Mouse (Mus musculus): Measurements from ENCODE around the gene Aprt. TPM values are rescaled to one million over a fixed set of nuclear protein-coding genes. Genes with fewer than 3 reads are reported as not detected.

The Aprt gene
- total and polyA plus RNA-seq, 2 experiments from 2014 or later = 97.2 to 157 TPM

DNA sequence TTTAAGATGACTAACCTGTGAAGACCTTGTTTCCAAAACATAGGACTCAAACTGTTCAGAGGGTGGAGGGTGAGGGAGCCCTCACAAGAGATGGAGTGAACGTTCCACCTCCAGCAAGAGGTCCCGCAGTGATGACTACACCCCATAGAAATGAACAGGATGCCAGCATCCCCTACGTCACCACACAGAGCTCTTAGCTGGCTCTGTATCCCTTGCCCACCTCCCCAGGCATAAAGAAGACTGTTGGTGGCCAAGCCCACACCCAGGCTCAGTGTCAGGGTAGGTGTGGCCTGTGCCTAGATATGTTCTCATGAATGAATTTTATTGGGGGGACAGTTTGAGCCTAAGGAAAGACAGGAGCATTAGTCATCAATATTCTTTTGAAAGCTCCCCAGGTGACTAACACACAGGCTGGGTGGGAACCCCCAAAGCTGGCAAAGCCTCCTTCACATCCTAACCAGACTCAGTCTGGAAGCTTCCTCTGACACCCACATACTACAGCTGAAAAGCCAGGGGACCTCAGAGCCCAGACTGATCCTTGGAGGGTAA is 27.7 kb downstream of the Aprt start:
- ATAC-seq (ENCODE audit: low FRiP score) (no peak), DNase-seq (ENCODE audit: low spot score) (no peak)
- H3K9me3 ChIP-seq (ENCODE audit: low read length) = no peaks in the 10 kb centered on the region
- TF ChIP-seq CTCF (IDR thresholded peaks at IDR 0.05) = no peak
- no peak overlapping the region for H3K9ac ChIP-seq (replicated peaks; ENCODE audit: low read length, poor library complexity, severe bottlenecking)
- no peaks in the 10 kb centered on the region for H3K4me1 ChIP-seq (ENCODE audit: insufficient read depth, low read length)
- H3K36me3 ChIP-seq (ENCODE audit: insufficient read depth, low read length) = no peaks in the 10 kb centered on the region
- H3K4me2 ChIP-seq (ENCODE audit: low read depth, low read length, poor library complexity, severe bottlenecking) = no peak overlapping the region
- H3K27ac ChIP-seq (ENCODE audit: low read depth, low read length) = no peak overlapping the region
- 81% methylated on average over 3 of the region's 3 CpGs for WGBS
- H3K27me3 ChIP-seq (ENCODE audit: insufficient read depth, low read length) = peaks cover 18% of the 10 kb centered on the region; the same call in 1 of the 2 replicates
- no peak overlapping the region for H3K4me3 ChIP-seq (ENCODE audit: low read depth, low read length)

DNA sequence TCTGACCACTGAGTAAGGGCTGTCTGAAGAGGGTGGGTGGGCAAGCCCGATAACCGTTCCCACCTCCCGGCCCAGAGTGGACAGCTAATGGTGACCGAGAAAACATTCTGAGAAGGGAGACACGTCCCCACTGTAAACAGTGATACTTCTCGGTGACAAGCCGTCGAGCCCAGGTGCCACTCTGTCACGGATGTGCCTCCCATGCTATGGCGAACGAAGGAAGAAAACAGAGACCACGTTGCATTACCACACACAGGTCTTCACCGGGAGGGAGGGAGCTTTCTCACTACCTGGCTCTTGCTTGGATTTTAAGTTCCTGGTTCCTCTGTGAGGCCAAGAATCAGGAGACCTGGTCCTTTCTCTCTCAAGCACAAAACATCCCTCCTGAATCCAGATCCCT is 28.4 kb downstream of the Aprt start:
- Histone ChIP-seq H3K4me1 (ENCODE audit: insufficient read depth, low read length) (no peaks in the 10 kb centered on the region), H3K9ac (replicated peaks; ENCODE audit: low read length, poor library complexity, severe bottlenecking) (no peak overlapping the region)
- WGBS = 74% methylated on average over 13 of the region's 13 CpGs

DNA sequence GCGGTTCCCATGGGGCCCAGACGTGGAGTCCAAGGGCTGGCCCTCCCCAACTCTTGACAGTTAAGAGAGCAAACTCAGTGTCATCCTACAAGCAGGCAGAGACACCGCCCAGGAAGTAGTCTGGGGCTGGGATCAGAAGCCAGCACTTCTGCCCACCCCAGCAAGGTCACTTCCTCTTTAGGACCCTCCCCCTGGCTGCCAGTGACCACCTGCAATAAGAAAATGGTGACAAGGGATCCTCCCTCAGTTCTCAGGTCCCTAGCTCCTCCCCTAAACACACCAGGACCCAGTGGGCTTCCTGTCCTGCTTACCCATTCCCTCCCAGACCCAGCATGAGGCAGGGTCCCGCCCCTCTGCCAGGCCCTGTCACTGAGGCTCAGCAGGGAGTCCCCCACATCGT is 28.9 kb downstream of the Aprt start:
- no peak for TF ChIP-seq CTCF (IDR thresholded peaks at IDR 0.05)

More for the DNA sequence above, 28.4 kb downstream of the Aprt start:
- ATAC-seq (ENCODE audit: low FRiP score) = no peak
- no peak overlapping the region for H3K4me2 ChIP-seq (ENCODE audit: low read depth, low read length, poor library complexity, severe bottlenecking)
- no peak for DNase-seq (ENCODE audit: low spot score)
- TF ChIP-seq CTCF (IDR thresholded peaks at IDR 0.05) = no peak
- no peaks in the 10 kb centered on the region for H3K36me3 ChIP-seq (ENCODE audit: insufficient read depth, low read length)
- H3K9me3 ChIP-seq (ENCODE audit: low read length) = no peaks in the 10 kb centered on the region
- peaks cover 18% of the 10 kb centered on the region; the same call in 1 of the 2 replicates for H3K27me3 ChIP-seq (ENCODE audit: insufficient read depth, low read length)
- H3K4me3 ChIP-seq (ENCODE audit: low read depth, low read length) = no peak overlapping the region
- H3K27ac ChIP-seq (ENCODE audit: low read depth, low read length) = no peak overlapping the region

DNA sequence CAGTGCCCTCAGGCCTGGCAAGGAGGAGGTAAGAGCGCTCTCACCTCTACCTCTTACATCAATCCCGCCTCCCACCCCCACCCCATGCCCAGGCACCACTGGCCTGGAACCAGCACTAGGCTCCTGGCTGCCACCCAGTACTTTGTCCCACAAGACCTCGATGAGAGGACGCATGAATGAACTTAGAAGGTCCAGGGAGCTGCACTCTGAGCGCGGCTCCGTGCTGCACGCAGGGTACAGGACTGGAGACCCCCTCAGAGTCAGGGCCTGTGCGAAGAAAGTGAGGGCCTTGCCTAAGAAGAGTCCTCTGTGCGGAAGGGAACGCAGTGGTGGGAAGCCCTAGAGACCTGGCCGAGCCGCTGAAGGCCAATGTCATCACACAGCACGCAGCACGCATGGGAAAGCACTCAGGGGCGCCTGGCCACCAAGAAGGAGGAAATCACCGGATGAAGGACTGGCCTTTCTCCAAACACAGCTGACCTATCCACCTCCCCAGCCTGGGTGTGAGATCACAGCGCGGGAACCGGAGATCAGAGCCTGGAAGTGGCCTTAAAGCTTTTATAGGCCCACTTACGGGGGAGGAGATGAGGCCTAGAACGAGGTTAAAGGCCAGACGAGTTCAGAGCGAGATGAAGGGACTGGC is 29.8 kb downstream of the Aprt start:
- TF ChIP-seq CTCF (IDR thresholded peaks at IDR 0.05) = no peak
- H3K9ac ChIP-seq (replicated peaks; ENCODE audit: low read length, poor library complexity, severe bottlenecking) = no peak overlapping the region
- ATAC-seq (ENCODE audit: low FRiP score) (no peak), DNase-seq (ENCODE audit: low spot score) (no peak)
- 75% methylated on average over 24 of the region's 24 CpGs for WGBS
- H3K4me3 ChIP-seq (ENCODE audit: low read depth, low read length) = no peak overlapping the region
- H3K4me1 ChIP-seq (ENCODE audit: insufficient read depth, low read length) = no peaks in the 10 kb centered on the region
- H3K9me3 ChIP-seq (ENCODE audit: low read length) = no peaks in the 10 kb centered on the region
- H3K27me3 ChIP-seq (ENCODE audit: insufficient read depth, low read length) = peaks cover 18% of the 10 kb centered on the region; the same call in 1 of the 2 replicates
- no peak overlapping the region for H3K27ac ChIP-seq (ENCODE audit: low read depth, low read length)
- H3K36me3 ChIP-seq (ENCODE audit: insufficient read depth, low read length) = no peaks in the 10 kb centered on the region
- no peak overlapping the region for H3K4me2 ChIP-seq (ENCODE audit: low read depth, low read length, poor library complexity, severe bottlenecking)

More for the DNA sequence above, 28.9 kb downstream of the Aprt start:
- WGBS = 47% methylated on average over 5 of the region's 5 CpGs
- Histone ChIP-seq H3K27me3 (ENCODE audit: insufficient read depth, low read length) (peaks cover 18% of the 10 kb centered on the region; the same call in 1 of the 2 replicates), H3K9me3 (ENCODE audit: low read length) (no peaks in the 10 kb centered on the region), H3K27ac (ENCODE audit: low read depth, low read length) (no peak overlapping the region), H3K4me1 (ENCODE audit: insufficient read depth, low read length) (no peaks in the 10 kb centered on the region), H3K9ac (replicated peaks; ENCODE audit: low read length, poor library complexity, severe bottlenecking) (no peak overlapping the region), H3K4me2 (ENCODE audit: low read depth, low read length, poor library complexity, severe bottlenecking) (no peak overlapping the region), H3K36me3 (ENCODE audit: insufficient read depth, low read length) (no peaks in the 10 kb centered on the region), H3K4me3 (ENCODE audit: low read depth, low read length) (no peak overlapping the region)
- no peak for ATAC-seq (ENCODE audit: low FRiP score)
- no peak for DNase-seq (ENCODE audit: low spot score)

DNA sequence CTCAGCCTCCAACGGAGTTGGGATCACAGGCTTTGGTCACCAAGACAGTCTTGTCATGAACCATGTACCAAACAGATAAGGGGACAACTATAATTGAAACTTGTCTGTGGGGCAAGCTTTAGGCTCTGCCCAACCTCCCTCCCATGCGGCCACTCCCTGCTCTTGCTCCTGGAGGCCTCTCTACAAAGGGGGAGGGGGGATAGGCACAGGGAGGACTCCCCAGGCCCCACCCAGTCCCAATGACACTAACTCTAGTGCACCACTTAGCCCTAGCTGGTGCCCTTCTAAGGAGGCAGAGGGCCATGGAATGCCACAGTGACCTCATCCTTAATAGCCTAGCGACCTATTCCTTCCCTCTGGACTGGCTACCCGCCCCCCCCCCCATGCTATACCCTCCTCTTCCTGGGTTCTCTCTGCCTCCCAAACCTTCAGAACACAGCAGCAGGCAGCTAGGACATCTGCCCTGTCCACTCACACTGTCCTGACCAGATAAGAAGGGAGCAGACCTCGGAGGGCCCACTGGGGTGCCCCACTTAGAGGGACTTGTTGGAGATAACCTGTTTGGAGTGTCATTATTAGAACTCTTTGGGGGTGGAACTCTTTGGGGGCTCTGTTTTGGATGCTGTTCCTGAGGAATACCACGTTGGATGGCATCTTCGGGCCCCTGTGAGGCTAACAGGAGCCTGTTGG is 30.5 kb downstream of the Aprt start:
- ATAC-seq (ENCODE audit: low FRiP score) = no peak
- Histone ChIP-seq H3K9me3 (ENCODE audit: low read length) (no peaks in the 10 kb centered on the region), H3K27ac (ENCODE audit: low read depth, low read length) (no peak overlapping the region), H3K9ac (replicated peaks; ENCODE audit: low read length, poor library complexity, severe bottlenecking) (no peak overlapping the region), H3K4me3 (ENCODE audit: low read depth, low read length) (no peak overlapping the region), H3K4me2 (ENCODE audit: low read depth, low read length, poor library complexity, severe bottlenecking) (no peak overlapping the region), H3K27me3 (ENCODE audit: insufficient read depth, low read length) (peaks cover 11% of the 10 kb centered on the region; the same call in 1 of the 2 replicates), H3K4me1 (ENCODE audit: insufficient read depth, low read length) (no peaks in the 10 kb centered on the region), H3K36me3 (ENCODE audit: insufficient read depth, low read length) (no peaks in the 10 kb centered on the region)
- no peak for TF ChIP-seq CTCF (IDR thresholded peaks at IDR 0.05)
- no peak for DNase-seq (ENCODE audit: low spot score)
- WGBS = 83% methylated on average over 7 of the region's 7 CpGs

DNA sequence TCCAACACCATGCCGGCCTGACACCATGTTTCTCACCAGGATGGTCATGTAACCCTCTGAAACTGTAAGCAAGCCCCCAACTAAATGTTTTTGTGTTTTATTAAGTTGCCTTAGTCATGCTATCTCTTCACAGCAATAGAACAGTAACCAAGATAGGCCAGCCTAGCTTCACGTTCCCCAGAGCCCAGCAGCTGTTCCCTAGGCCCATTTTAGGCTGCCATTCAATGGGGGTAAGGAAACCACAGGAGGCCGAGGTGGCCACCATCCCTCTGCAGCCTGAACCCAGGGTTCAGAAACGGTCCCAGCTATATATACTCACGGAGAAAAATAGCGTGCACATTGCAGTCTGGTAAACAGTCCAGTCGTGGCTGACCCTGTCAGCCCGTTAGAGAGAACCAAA is 32.6 kb downstream of the Aprt start:
- Histone ChIP-seq H3K27me3 (ENCODE audit: insufficient read depth, low read length) (peaks cover 4% of the 10 kb centered on the region; the same call in 1 of the 2 replicates), H3K9me3 (ENCODE audit: low read length) (no peaks in the 10 kb centered on the region), H3K4me1 (ENCODE audit: insufficient read depth, low read length) (no peaks in the 10 kb centered on the region), H3K4me3 (ENCODE audit: low read depth, low read length) (no peak overlapping the region), H3K36me3 (ENCODE audit: insufficient read depth, low read length) (no peaks in the 10 kb centered on the region), H3K27ac (ENCODE audit: low read depth, low read length) (no peak overlapping the region), H3K4me2 (ENCODE audit: low read depth, low read length, poor library complexity, severe bottlenecking) (no peak overlapping the region), H3K9ac (replicated peaks; ENCODE audit: low read length, poor library complexity, severe bottlenecking) (no peak overlapping the region)
- TF ChIP-seq CTCF (IDR thresholded peaks at IDR 0.05) = no peak
- DNase-seq (ENCODE audit: low spot score) = no peak
- 91% methylated on average over 8 of the region's 8 CpGs for WGBS
- ATAC-seq (ENCODE audit: low FRiP score) = no peak
